Mouse (Mus musculus) frontal cortex, postnatal 25 days (tissue): ENCODE measurements around the gene Rrp36.

Experiments
- DNase-seq, 2 experiments: peaks; one replicate each; pipeline ENCODE4 v3.0.0; 2022; ENCODE audit warnings: low spot score in 2 of 2

Rrp36 gene

GRCm38 (mm10) chr17:46685913-46686312 lies 11.8 kb upstream of the Rrp36 start:
- no peak for DNase-seq

DNA sequence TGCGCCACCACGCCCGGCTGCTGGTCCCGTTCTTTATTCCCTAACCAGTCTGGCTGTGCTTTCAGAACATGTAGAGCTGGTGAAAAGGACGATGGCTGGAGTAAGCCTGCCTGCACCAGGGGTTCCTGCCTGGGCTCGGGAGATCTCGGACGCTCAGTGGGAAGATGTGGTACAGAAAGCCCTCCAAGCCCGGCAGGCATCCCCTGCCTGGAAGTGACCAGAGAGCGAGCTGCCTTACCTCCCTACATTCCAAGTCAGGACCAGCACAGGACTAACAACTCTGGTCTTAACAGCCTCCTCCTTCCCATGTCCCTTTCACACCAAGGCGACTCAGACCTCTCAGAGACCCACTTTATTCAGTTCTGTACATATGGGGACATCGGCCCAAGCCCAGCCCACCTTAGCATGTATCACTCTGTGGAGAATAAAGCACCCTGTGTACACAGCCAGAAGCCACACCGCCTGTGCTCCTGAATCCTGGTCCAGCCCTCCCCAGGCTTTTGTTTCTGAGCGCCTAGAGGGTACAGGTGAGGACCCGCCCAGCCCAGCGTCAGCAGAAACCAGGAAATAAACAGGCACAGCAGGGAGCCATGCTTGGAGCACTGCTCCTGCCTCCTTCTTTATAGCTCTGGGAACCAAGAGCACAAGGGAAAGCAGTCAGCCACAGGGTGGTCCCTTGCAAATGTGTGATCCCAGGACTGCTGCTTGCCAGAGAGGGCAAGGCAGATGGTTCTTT lies 8.7 kb upstream of the Rrp36 start:
- DNase-seq = no peak

GRCm38 (mm10) chr17:46681466-46682118 lies 7.4 kb upstream of the Rrp36 start:
- no peak for DNase-seq

- DNase-seq = peak; percentile 83 to 93
Observed at GRCm38 (mm10) chr17:46680760-46681373, 6.7 kb upstream of the Rrp36 start, which contains the start of gene Klhdc3. TSS of gene Klhdc3 (minus strand) at chr17:46680914.

GRCm38 (mm10) chr17:46679843-46680759 lies 5.9 kb upstream of the Rrp36 start:
- DNase-seq = peak in 1 of 2 experiments; percentile 43

GRCm38 (mm10) chr17:46678911-46679310 lies 4.8 kb upstream of the Rrp36 start:
- no peak for DNase-seq

DNA sequence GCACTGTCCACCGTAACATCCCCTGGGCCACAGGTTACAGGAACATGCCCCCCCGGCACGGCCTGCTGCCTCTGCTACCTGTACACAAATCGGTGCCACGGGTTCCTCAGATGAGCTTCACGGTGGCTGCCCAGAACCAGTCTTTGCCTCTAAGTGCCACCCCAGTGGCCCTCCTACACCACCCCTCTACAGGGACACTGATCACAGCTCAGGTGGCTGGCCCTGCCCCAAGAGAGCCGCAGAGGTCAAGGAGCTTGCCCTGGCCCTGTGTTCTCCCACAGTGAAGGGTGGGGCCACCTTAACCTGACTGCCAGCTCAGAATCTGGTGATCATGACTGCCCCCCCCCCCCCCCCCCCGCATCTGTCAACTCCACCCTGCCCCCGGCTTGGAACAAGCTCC lies 4.3 kb upstream of the Rrp36 start, which contains the start of gene Mea1:
TSS of gene Mea1 (plus strand) at position 378 of the 400 bp plus-strand sequence.
- DNase-seq = no peak

DNA sequence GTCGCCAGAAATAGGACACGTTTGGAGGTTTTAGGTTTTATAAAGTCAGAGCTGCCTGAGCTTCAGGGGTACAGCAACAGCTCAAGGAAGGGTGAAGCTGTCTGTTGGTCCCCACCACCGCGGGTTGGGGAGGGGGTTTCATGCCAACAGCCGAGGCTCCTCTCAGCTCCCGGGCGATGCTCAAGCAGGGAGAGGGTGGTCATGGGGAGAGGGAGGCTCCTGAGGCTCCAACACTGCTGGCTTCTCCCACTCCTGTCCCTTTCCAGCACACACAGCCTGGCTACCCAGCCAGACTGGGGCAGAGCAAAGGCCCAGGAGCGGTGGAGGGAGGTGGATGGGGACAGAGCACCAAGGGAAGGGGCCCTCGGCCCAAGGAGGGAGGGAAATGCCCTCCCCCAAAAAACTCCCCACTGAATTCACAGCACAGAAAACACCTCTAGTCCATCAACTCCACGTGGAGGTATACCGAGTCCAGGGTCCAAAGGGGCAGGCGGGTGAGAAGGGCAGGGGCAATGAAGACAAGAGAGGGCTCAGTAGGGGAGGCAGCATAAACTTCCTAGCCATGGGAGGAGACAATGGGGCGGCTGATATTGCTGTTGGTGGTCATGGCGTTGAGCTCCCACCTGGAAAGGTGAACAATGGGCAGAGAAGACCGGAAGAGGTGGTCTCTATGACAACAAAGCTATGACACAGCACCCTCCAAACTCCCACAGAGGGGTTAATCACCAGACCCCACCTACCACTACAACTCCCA lies 555 bp upstream of the Rrp36 start:
- no peak for DNase-seq

- DNase-seq = no peak
Observed at GRCm38 (mm10) chr17:46669911-46670310, 4.2 kb downstream of the Rrp36 start.

DNA sequence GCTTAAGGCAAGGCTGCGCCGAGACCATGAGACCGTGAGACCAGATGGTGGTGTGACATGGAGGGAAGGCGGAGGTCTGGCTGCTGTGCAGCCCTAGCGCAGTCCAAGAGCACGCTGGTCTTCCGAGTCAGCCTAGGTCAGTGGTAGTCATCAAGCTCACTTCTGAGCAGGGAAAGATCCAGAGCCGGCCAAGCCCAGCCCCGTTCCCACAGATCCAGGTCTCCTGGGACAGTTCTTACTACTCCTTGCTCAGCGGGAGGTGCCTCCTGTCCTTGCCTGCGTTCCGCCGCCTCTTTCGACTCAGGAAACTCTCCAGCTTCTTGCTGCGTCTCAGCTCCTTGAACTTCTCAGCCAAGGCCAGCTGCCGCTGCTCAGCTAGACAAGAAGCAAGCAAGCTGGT lies 6.4 kb downstream of the Rrp36 start:
- no peak for DNase-seq

GRCm38 (mm10) chr17:46662730-46663129 lies 11.4 kb downstream of the Rrp36 start:
- DNase-seq = no peak

DNA sequence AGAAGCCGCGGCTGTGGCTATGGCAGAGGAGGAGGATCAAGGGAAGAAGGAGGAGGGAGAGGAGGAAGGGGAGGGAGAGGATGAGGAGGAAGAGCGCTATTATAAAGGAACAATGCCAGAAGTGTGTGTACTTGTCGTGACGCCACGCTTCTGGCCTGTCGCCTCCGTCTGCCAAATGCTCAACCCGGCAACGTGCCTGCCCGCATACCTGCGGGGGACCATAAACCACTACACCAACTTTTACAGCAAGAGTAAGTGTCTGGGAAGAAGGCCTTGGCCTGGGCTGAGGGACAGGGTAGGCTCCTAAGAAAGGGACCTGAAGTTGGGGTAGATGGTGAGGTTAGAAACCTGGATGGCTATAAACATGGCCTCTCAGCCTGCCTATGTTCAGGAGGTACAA lies 12.2 kb downstream of the Rrp36 start:
- DNase-seq = no peak

- no peak for DNase-seq
Observed at GRCm38 (mm10) chr17:46661351-46661750, 12.8 kb downstream of the Rrp36 start.

- no peak for DNase-seq
Observed at GRCm38 (mm10) chr17:46656054-46656453, 18.1 kb downstream of the Rrp36 start.

DNA sequence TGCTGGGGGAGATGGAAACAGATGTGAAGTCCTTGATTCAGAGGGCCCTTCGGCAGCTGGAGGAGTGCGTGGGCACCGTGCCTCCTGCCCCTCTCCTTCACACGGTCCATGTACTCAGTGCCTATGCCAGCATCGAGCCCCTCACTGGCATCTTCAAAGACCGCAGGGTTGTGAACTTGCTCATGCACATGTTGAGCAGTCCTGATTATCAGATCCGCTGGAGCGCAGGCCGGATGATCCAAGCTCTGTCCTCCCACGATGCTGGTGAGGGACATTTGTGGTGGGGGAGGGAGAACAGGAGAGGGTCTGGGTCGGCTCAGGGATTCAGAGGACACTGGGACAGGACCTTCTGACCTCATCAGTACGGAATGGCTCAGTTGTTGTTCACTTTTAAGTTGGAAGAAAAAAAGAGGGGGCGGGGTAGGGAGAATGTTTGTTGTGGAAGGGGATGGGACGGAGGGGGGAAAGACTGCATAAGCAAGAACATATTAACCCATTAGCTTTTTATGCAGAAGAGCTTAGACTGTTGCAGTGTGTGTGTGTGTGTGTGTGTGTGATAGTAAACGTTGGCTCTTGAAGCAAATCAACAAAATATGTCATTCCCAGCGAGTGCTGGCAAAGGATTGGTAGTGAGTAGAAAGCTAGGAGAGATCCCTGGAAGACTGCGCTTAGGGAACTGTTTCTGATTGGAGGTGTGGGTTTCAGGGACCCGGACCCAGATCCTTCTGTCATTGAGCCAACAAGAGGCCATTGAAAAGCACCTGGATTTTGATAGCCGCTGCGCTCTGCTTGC lies 22.2 kb downstream of the Rrp36 start:
- no peak for DNase-seq

DNA sequence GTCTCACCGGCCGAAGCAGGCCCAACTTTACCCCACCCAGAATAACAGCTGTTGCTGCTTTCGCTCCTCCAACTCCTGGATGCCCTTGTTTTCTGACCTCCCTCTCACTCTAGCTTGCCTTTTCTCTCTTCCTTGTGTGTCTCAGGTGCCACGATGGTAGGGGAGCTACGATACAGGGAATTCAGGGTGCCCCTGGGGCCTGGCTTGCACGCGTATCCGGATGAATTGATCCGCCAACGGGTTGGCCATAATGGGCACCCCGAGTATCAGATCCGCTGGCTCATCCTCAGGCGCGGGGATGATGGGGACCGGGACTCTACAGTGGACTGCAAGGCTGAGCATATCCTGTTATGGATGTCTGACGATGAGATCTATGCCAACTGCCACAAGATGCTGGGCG lies 22.9 kb downstream of the Rrp36 start:
- DNase-seq = no peak

GRCm38 (mm10) chr17:46650232-46651031 lies 23.7 kb downstream of the Rrp36 start, which contains the start of gene Cul7:
TSS of gene Cul7 (plus strand) at chr17:46650337.
- DNase-seq = peak; percentile 78 to 81

DNA sequence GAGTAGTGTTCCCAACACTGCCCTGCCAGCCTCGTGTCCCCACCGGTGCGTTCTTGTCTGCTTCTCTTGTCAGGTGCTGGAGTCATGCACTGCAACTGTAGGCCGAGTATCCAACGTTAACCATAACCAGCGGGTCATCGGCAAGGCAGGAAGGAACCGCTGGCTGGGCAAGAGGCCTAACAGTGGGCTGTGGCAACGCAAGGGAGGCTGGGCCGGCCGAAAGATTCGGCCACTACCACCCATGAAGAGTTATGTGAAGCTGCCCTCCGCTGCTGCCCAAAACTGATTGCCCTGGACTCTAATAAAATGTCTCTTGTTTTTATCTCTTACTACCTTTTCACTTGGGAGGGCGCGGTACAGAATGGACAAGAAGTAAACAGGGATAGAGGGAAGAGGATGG lies 24.3 kb downstream of the Rrp36 start:
- DNase-seq = no peak

GRCm38 (mm10) chr17:46648436-46648835 lies 25.7 kb downstream of the Rrp36 start:
- DNase-seq = no peak
